Mouse (Mus musculus): ENCODE data around the gene Rbm45. TPM values are rescaled to one million over a fixed set of nuclear protein-coding genes. Genes with fewer than 3 reads are reported as not detected.

Gene Rbm45
- polyA plus RNA-seq, 1 experiment from 2014 or later, result 14.6 TPM

- no peak overlapping the region for H3K9ac ChIP-seq
- H3K27me3 ChIP-seq, result no peaks in the 10 kb centered on the region
- WGBS, result 57% methylated on average over 3 of the region's 3 CpGs
- no peaks in the 10 kb centered on the region for H3K9me3 ChIP-seq (replicated peaks)
- H3K27ac ChIP-seq, result no peak overlapping the region
- H3K4me3 ChIP-seq, result no peak overlapping the region
- no peak for ATAC-seq (replicated peaks; ENCODE audit: insufficient number of reproducible peaks, insufficient read depth, low FRiP score, low read depth)
- H3K4me1 ChIP-seq (replicated peaks), result no peaks in the 10 kb centered on the region
- no peaks in the 10 kb centered on the region for H3K36me3 ChIP-seq
- H3K4me2 ChIP-seq, result no peak overlapping the region
Measured at GRCm38 (mm10) chr2:76429318-76429717, 59.5 kb downstream of the Rbm45 start.

GRCm38 (mm10) chr2:76429855-76430254 is 60.1 kb downstream of the Rbm45 start:
- Histone ChIP-seq H3K4me1 (replicated peaks) (no peaks in the 10 kb centered on the region), H3K4me3 (no peak overlapping the region), H3K4me2 (no peak overlapping the region), H3K9ac (no peak overlapping the region), H3K36me3 (no peaks in the 10 kb centered on the region), H3K27ac (no peak overlapping the region), H3K9me3 (replicated peaks) (no peaks in the 10 kb centered on the region), H3K27me3 (no peaks in the 10 kb centered on the region)
- ATAC-seq (replicated peaks; ENCODE audit: insufficient number of reproducible peaks, insufficient read depth, low FRiP score, low read depth), result no peak
- 80% methylated on average over 5 of the region's 5 CpGs for WGBS

GRCm38 (mm10) chr2:76430539-76430938 is 60.8 kb downstream of the Rbm45 start:
- no peaks in the 10 kb centered on the region for H3K9me3 ChIP-seq (replicated peaks)

More at GRCm38 (mm10) chr2:76430539-76430938, 60.8 kb downstream of the Rbm45 start:
- no peaks in the 10 kb centered on the region for H3K27me3 ChIP-seq
- no peak overlapping the region for H3K27ac ChIP-seq
- no peak for ATAC-seq (replicated peaks; ENCODE audit: insufficient number of reproducible peaks, insufficient read depth, low FRiP score, low read depth)
- WGBS, result 86% methylated on average over 3 of the region's 3 CpGs
- no peak overlapping the region for H3K4me2 ChIP-seq
- H3K36me3 ChIP-seq, result no peaks in the 10 kb centered on the region
- no peaks in the 10 kb centered on the region for H3K4me1 ChIP-seq (replicated peaks)
- H3K4me3 ChIP-seq, result no peak overlapping the region
- no peak overlapping the region for H3K9ac ChIP-seq

Other genes with a start within 250 kb of the Rbm45 start
- gene Pde11a, start 31.2 kb upstream of the Rbm45 start, polyA plus RNA-seq (2015; fragmentation: Nextera tagmentation; extraction: Ambion mirVana), result 0.18 and 0.24 TPM in 2 replicates
- gene Cyct, start 9.5 kb upstream of the Rbm45 start, polyA plus RNA-seq (2015; fragmentation: Nextera tagmentation; extraction: Ambion mirVana), result 0.23 and 0.34 TPM in 2 replicates
- gene Osbpl6, start 36.5 kb downstream of the Rbm45 start, polyA plus RNA-seq (2015; fragmentation: Nextera tagmentation; extraction: Ambion mirVana), result 3.9 and 7.5 TPM in 2 replicates